Mouse (Mus musculus) heart, postnatal 0 days (tissue): ENCODE measurements around the gene Gdpd4.

Source experiments
- CTCF ChIP-seq: IDR thresholded peaks from 2 replicates; pipeline ENCODE4 v1.5.1; 2016; ENCODE audit warnings: antibody characterized with exemption, control low read depth, low read depth
- EP300 ChIP-seq: IDR thresholded peaks from 2 replicates; pipeline ENCODE4 v1.6.1; 2016; ENCODE audit warnings: antibody characterized with exemption, low read depth

DNA sequence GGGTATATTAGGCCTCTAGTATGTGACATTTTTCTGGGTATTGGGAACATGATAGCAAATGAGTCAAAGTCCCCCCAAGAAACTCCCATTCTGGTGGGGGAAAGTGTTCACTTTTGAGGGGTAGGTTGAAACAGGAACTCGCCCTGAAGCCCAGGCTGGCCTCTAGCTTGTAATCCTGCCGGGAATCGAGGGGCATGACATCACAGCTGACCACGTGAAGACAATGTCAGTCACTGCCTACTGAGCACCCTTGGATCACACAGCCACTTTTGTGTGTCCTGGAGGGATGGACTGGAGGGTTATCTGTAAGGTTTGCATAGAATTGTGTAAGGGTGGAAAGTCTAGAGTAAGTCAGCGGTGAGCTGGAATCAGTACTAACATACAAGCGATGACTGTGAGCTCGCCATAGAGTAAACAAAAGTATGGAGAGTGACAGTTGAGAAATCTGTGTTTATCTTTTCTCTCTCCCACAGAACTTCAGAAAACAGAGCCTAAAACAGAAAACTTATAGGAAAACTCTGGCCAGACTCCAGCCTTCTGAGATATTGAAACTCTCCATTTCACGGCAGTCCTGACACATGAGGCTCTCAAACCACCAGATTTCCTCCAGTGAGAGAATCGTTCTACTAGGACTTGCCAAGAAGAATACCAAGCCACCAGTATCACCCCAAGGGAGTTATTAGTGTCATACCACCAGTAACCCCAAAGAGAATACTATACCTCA is 128.5 kb downstream of the Gdpd4 start:
- TF ChIP-seq CTCF (no peak), EP300 (no peak)
